Mouse (Mus musculus) liver, embryonic 11.5 days (tissue): ENCODE results near the gene Ssc4d. TPM values are rescaled to one million over a fixed set of nuclear protein-coding genes. Genes with fewer than 3 reads are reported as not detected.

ENCODE experiments used
- ATAC-seq: fragments of 200-750 bp; cut with Nextera tagmentation; replicated peaks from 2 replicates; pipeline ENCODE4 v1.8.0; 2017; ENCODE audit warnings: moderate number of reproducible peaks, mild to moderate bottlenecking, moderate TSS enrichment, moderate library complexity; ENCODE audit not compliant: low FRiP score
- DNase-seq: peaks from one replicate; pipeline ENCODE4 v3.0.0-alpha.2; 2017; ENCODE audit warnings: low spot score
- H3K27ac ChIP-seq: fragments of 300-500 bp; sonication (generic); 2 replicates; pipeline ENCODE4 v1.5.1; 2014; ENCODE audit warnings: mild to moderate bottlenecking, low read depth, low read length, control low read depth
- H3K27me3 ChIP-seq: fragments of 300-500 bp; sonication (generic); replicated peaks from 2 replicates; pipeline ENCODE4 v1.6.1; 2014; ENCODE audit warnings: low read length, mixed read lengths; ENCODE audit not compliant: control insufficient read depth, insufficient read depth
- H3K36me3 ChIP-seq: fragments of 300-500 bp; sonication (generic); 2 replicates; pipeline ENCODE4 v1.6.1; 2014; ENCODE audit warnings: mild to moderate bottlenecking, low read length, moderate library complexity, mixed read lengths; ENCODE audit not compliant: control insufficient read depth, insufficient read depth
- H3K4me1 ChIP-seq: fragments of 300-500 bp; sonication (generic); replicated peaks from 2 replicates; pipeline ENCODE4 v1.6.1; 2014; ENCODE audit warnings: low read length, mixed read lengths; ENCODE audit not compliant: control insufficient read depth, insufficient read depth
- H3K4me2 ChIP-seq: fragments of 300-500 bp; sonication (generic); 2 replicates; pipeline ENCODE4 v1.6.1; 2014; ENCODE audit warnings: mild to moderate bottlenecking, control low read depth, moderate library complexity
- H3K4me3 ChIP-seq: fragments of 300-500 bp; sonication (generic); 2 replicates; pipeline ENCODE4 v1.5.1; 2014; ENCODE audit warnings: low read depth, low read length, control low read depth
- H3K9ac ChIP-seq: fragments of 300-500 bp; sonication (generic); 2 replicates; pipeline ENCODE4 v1.6.1; 2014; ENCODE audit warnings: low read depth, low read length, control low read depth
- H3K9me3 ChIP-seq: fragments of 300-500 bp; sonication (generic); 2 replicates; pipeline ENCODE4 v1.6.1; 2016; ENCODE audit warnings: low read length, inconsistent platforms, mixed read lengths; ENCODE audit not compliant: control insufficient read depth
- WGBS: fragments of 180-500 bp; shearing (Covaris S2); extraction: QIAGEN DNeasy Blood & Tissue Kit; methylation state at CpG from one replicate; pipeline ENCODE4 v1.1.7; 2014; 5-methylcytosine and 5-hydroxymethylcytosine counted together
- polyA plus RNA-seq: library from polyadenylated mRNA; unstranded; fragments of >200 nt; fragmentation: Nextera tagmentation; extraction: Ambion mirVana; gene quantifications from 2 replicates; pipeline ENCODE4 v1.2.1, GENCODE M21; 2014

Gene Ssc4d
- polyA plus RNA-seq, 1 experiment from 2014 or later: 3.0 TPM

GRCm38 (mm10) chr5:135916051-135916565, 58.2 kb downstream of the Ssc4d start:
- no peak overlapping the region for H3K4me2 ChIP-seq
- H3K9ac ChIP-seq: no peak overlapping the region; the same call in 1 of the 2 replicates
- no peaks in the 10 kb centered on the region for H3K9me3 ChIP-seq
- DNase-seq: no peak
- no peak overlapping the region for H3K4me3 ChIP-seq
- WGBS: 90% methylated on average over 6 of the region's 6 CpGs
- H3K36me3 ChIP-seq: peaks cover 46% of the 10 kb centered on the region
- H3K27me3 ChIP-seq: no peaks in the 10 kb centered on the region
- peaks cover 22% of the 10 kb centered on the region for H3K4me1 ChIP-seq
- no peak overlapping the region for H3K27ac ChIP-seq
- no peak for ATAC-seq

DNA sequence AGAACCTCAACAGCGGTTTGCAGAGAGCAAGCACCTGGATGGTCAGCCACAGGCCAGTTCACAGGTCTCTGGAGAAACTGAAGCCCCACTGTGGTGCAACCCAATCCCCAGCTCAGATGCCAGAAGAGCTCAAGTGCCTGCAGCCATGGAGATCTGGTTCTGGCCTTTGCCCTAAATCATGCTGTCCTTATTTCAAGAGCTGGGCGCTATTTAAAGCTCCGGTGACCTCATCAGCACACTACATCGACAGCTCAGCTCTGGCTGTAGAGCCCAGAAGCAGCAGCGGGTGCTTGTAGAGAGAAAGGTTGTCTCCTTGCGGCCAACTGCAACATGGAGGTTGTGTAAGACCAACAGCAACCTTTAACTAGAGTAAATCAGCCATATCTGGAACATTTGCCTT, 60.2 kb downstream of the Ssc4d start:
- no peak overlapping the region for H3K9ac ChIP-seq
- ATAC-seq: no peak
- DNase-seq: no peak

DNA sequence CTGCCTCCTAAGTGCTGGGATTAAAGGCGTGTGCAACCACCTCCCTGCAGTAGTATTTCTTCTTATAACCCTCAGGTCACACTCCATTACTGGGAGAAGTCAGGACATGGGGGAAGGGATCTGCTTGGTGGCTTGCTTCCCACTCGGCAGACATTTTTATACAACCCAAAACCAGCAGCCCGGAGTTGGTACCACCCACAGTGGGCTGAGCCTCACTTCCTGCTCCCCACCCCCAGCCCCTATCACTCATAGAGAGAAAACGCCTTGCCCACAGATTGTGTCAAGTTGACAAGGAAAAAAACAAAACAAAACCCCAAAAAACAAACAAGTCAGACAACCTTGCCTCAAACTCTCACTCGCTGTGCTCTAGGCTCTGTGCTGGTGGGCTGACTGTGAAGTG, 61.1 kb downstream of the Ssc4d start:
- ATAC-seq (no peak), DNase-seq (no peak)
- Histone ChIP-seq H3K27ac (no peak overlapping the region), H3K36me3 (peaks cover 48% of the 10 kb centered on the region), H3K4me1 (peaks cover 28% of the 10 kb centered on the region), H3K4me3 (no peak overlapping the region), H3K4me2 (no peak overlapping the region), H3K27me3 (no peaks in the 10 kb centered on the region), H3K9ac (no peak overlapping the region), H3K9me3 (no peaks in the 10 kb centered on the region)
- 58% methylated on average over 5 of the region's 5 CpGs for WGBS

More for the DNA sequence above, 60.2 kb downstream of the Ssc4d start:
- 74% methylated on average over 6 of the region's 6 CpGs for WGBS
- Histone ChIP-seq H3K4me1 (peaks cover 28% of the 10 kb centered on the region), H3K27me3 (no peaks in the 10 kb centered on the region), H3K36me3 (peaks cover 51% of the 10 kb centered on the region), H3K9me3 (no peaks in the 10 kb centered on the region), H3K4me3 (no peak overlapping the region), H3K4me2 (no peak overlapping the region), H3K27ac (peak overlapping the region; percentile 30; the same call in 1 of the 2 replicates)

- 80% methylated on average over 11 of the region's 11 CpGs for WGBS
These were observed 62.6 kb downstream of the Ssc4d start for GRCm38 (mm10) chr5:135911633-135912220.

GRCm38 (mm10) chr5:135910813-135911212, 63.5 kb downstream of the Ssc4d start:
- Histone ChIP-seq H3K9ac (no peak overlapping the region), H3K4me2 (no peak overlapping the region), H3K4me3 (no peak overlapping the region), H3K4me1 (peaks cover 26% of the 10 kb centered on the region), H3K27ac (no peak overlapping the region), H3K36me3 (peaks cover 41% of the 10 kb centered on the region), H3K27me3 (no peaks in the 10 kb centered on the region), H3K9me3 (no peaks in the 10 kb centered on the region)
- DNase-seq (no peak), ATAC-seq (no peak)
- WGBS: 89% methylated on average over 25 of the region's 25 CpGs

More at GRCm38 (mm10) chr5:135911633-135912220, 62.6 kb downstream of the Ssc4d start:
- Histone ChIP-seq H3K27ac (no peak overlapping the region), H3K36me3 (peaks cover 45% of the 10 kb centered on the region), H3K27me3 (no peaks in the 10 kb centered on the region), H3K9ac (no peak overlapping the region), H3K4me3 (no peak overlapping the region), H3K4me1 (peaks cover 28% of the 10 kb centered on the region), H3K9me3 (no peaks in the 10 kb centered on the region), H3K4me2 (no peak overlapping the region)
- DNase-seq (no peak), ATAC-seq (no peak)

Other genes with a start within 250 kb of the Ssc4d start
- gene Tmem120a, start 230.1 kb downstream of the Ssc4d start, polyA plus RNA-seq: 23.2 and 23.7 TPM in 2 replicates
- gene Styxl1, start 196.1 kb downstream of the Ssc4d start, polyA plus RNA-seq: 0.29 TPM in 1 of 2 replicates, not detected in the other
- gene Mdh2, start 196.1 kb downstream of the Ssc4d start, polyA plus RNA-seq: 625 and 635 TPM in 2 replicates
- gene Srrm3, start 167.6 kb downstream of the Ssc4d start, polyA plus RNA-seq: 0.04 and 0.16 TPM in 2 replicates
- 11.8 and 22.1 TPM in 2 replicates for gene Hspb1, start 86.6 kb downstream of the Ssc4d start, polyA plus RNA-seq
- gene Ywhag, start 39.9 kb downstream of the Ssc4d start, polyA plus RNA-seq: 97.3 and 99.8 TPM in 2 replicates
- gene Zp3, start 5.6 kb upstream of the Ssc4d start, polyA plus RNA-seq: not detected in 2 replicates
- gene Dtx2, start 20.3 kb upstream of the Ssc4d start, polyA plus RNA-seq: 20.0 and 20.3 TPM in 2 replicates
- 15.2 and 16.6 TPM in 2 replicates for gene Upk3b, start 64.0 kb upstream of the Ssc4d start, polyA plus RNA-seq
- gene Upk3bl, start 80.0 kb upstream of the Ssc4d start, polyA plus RNA-seq: 0.78 and 0.97 TPM in 2 replicates
- 1.7 TPM in 2 replicates for gene Rasa4, start 109.4 kb upstream of the Ssc4d start, polyA plus RNA-seq
- 253 and 261 TPM in 2 replicates for gene Polr2j, start 142.1 kb upstream of the Ssc4d start, polyA plus RNA-seq
- 69.0 and 70.3 TPM in 2 replicates for gene Lrwd1, start 161.5 kb upstream of the Ssc4d start, polyA plus RNA-seq
- 20.3 and 24.9 TPM in 2 replicates for gene Alkbh4, start 161.6 kb upstream of the Ssc4d start, polyA plus RNA-seq
- gene Orai2, start 196.2 kb upstream of the Ssc4d start, polyA plus RNA-seq: 7.4 and 9.0 TPM in 2 replicates
- gene Prkrip1, start 224.4 kb upstream of the Ssc4d start, polyA plus RNA-seq: 59.9 and 65.5 TPM in 2 replicates